Mouse (Mus musculus): ENCODE measurements around the gene Bcr. TPM values are rescaled to one million over a fixed set of nuclear protein-coding genes. Genes with fewer than 3 reads are reported as not detected.

Gene Bcr
- total and polyA plus RNA-seq, 3 experiments, result 7.3 to 10.0 (median 9.9) TPM

DNA sequence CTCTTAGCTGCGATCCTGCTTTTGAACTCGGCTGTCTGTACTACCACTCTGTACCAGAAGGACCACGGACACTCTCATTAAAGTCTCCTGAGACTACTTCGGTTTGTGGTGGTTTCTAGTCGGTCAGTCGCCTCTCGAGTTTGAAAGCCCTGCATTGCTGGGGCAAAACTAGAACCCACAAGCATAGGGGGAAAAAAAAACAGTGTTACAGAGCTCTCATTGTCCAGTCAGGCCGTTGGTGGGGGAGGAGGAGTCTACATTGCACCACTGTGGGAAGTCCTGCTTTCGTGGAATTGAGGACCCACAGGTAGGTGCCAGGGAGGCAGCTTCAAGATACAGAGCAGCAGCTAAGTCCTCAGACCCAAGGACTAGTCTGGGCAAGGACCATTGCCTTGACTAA lies 124.4 kb downstream of the Bcr start:
- Histone ChIP-seq H3K4me1 (ENCODE audit: control insufficient read depth, insufficient read depth, low read length) (no peaks in the 10 kb centered on the region; the same call in 1 of the 2 replicates), H3K79me2 (replicated peaks; ENCODE audit: control insufficient read depth, insufficient read depth, low read length) (no peaks in the 10 kb centered on the region), H3K27ac (no peak overlapping the region), H3K9ac (ENCODE audit: low read depth, low read length) (no peak overlapping the region), H3K27me3 (ENCODE audit: control insufficient read depth, insufficient read depth, low read length) (no peaks in the 10 kb centered on the region), H3K36me3 (ENCODE audit: control insufficient read depth, insufficient read depth, low read length) (no peaks in the 10 kb centered on the region), H3K4me3 (no peak overlapping the region)
- WGBS, result 91% methylated on average over 9 of the region's 9 CpGs
- TF ChIP-seq CTCF (IDR thresholded peaks at IDR 0.05) (no peak), EP300 (IDR thresholded peaks at IDR 0.05; ENCODE audit: insufficient read depth, low read depth, low read length) (no peak), POLR2A (IDR thresholded peaks at IDR 0.05; ENCODE audit: insufficient read depth, low read depth, low read length) (no peak)
- DNase-seq, result no peak
- intact Hi-C loops (cut with DNase I), result no loop called here

- Histone ChIP-seq H3K27me3 (ENCODE audit: control insufficient read depth, insufficient read depth, low read length) (no peaks in the 10 kb centered on the region), H3K4me3 (no peak overlapping the region), H3K79me2 (replicated peaks; ENCODE audit: control insufficient read depth, insufficient read depth, low read length) (no peaks in the 10 kb centered on the region), H3K9ac (ENCODE audit: low read depth, low read length) (no peak overlapping the region), H3K36me3 (ENCODE audit: control insufficient read depth, insufficient read depth, low read length) (no peaks in the 10 kb centered on the region), H3K4me1 (ENCODE audit: control insufficient read depth, insufficient read depth, low read length) (no peaks in the 10 kb centered on the region; the same call in 1 of the 2 replicates), H3K27ac (no peak overlapping the region)
- TF ChIP-seq POLR2A (IDR thresholded peaks at IDR 0.05; ENCODE audit: insufficient read depth, low read depth, low read length) (no peak), EP300 (IDR thresholded peaks at IDR 0.05; ENCODE audit: insufficient read depth, low read depth, low read length) (no peak), CTCF (IDR thresholded peaks at IDR 0.05) (no peak)
- 42% methylated on average over 6 of the region's 6 CpGs for WGBS
- intact Hi-C loops (cut with DNase I), result no loop called here
- DNase-seq, result no peak
These were observed 126.2 kb downstream of the Bcr start for GRCm38 (mm10) chr10:75186551-75186950.

DNA sequence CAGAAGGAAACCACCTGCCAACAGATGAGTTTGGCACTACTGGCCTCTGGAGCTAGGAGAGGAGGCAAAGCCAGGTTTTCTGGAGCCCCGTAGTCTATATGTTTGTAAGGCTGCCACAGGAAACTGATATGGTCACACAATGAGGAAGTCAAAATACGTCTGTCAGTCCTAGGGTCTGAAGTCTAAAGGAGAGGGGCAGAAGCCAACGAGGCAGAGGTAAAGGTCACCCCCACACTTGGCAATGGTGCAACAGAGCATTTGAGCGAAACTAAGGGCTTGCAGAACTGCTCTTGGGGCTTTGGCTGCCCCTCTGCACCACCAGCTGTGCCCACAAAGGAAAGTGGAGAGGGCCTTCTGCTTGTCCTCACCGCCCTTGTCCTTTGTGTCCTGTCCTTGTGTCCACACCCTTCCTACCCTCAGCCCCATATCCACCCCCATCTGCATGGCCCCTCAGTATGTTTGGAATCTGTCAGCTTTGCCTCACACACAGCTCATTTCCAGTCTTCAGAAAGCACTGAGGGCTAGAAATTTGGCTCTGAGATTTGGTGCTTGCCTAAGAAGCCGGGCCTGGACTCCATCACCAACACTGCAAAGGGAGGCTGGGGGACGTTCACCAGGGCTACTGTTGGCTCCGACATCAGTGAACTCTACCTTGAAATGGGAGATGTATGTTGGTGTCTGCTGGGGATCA lies 127.1 kb downstream of the Bcr start:
- no peak for TF ChIP-seq CTCF (IDR thresholded peaks at IDR 0.05)
- TF ChIP-seq EP300 (IDR thresholded peaks at IDR 0.05; ENCODE audit: insufficient read depth, low read depth, low read length), result no peak
- no peak for TF ChIP-seq POLR2A (IDR thresholded peaks at IDR 0.05; ENCODE audit: insufficient read depth, low read depth, low read length)
- H3K79me2 ChIP-seq (replicated peaks; ENCODE audit: control insufficient read depth, insufficient read depth, low read length), result no peaks in the 10 kb centered on the region
- 51% methylated on average over 8 of the region's 8 CpGs for WGBS

DNA sequence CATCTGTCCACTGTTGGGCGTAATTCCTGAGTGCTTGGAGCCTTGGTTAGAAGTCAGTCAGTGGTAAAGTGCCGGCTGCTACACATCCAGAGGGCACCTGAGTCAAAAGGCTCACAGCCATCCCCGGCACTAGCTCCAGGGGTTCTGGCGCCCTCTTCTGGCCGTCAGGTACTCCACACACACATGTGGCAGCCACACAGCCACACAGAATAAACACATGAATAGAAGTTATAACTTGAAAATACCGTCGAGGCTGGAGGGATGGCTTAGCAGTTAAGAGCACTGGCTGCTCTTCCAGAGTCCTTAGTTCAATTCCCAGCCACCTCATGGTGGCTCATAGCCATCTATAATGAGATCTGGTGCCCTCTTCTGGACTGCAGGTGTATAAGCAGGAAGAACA lies 131.3 kb downstream of the Bcr start:
- no peaks in the 10 kb centered on the region for H3K36me3 ChIP-seq (ENCODE audit: control insufficient read depth, insufficient read depth, low read length)
- intact Hi-C loops (cut with DNase I), result no loop called here
- H3K79me2 ChIP-seq (replicated peaks; ENCODE audit: control insufficient read depth, insufficient read depth, low read length), result no peaks in the 10 kb centered on the region
- H3K4me3 ChIP-seq, result no peak overlapping the region
- DNase-seq, result no peak
- H3K9ac ChIP-seq (ENCODE audit: low read depth, low read length), result no peak overlapping the region
- H3K4me1 ChIP-seq (ENCODE audit: control insufficient read depth, insufficient read depth, low read length), result no peaks in the 10 kb centered on the region; the same call in 1 of the 2 replicates
- H3K27ac ChIP-seq, result no peak overlapping the region
- 52% methylated on average over 7 of the region's 7 CpGs for WGBS
- H3K27me3 ChIP-seq (ENCODE audit: control insufficient read depth, insufficient read depth, low read length), result no peaks in the 10 kb centered on the region
- TF ChIP-seq CTCF (IDR thresholded peaks at IDR 0.05), result peak; percentile 38
- TF ChIP-seq POLR2A (IDR thresholded peaks at IDR 0.05; ENCODE audit: insufficient read depth, low read depth, low read length), result no peak

More for the DNA sequence above, 127.1 kb downstream of the Bcr start:
- no peaks in the 10 kb centered on the region; the same call in 1 of the 2 replicates for H3K4me1 ChIP-seq (ENCODE audit: control insufficient read depth, insufficient read depth, low read length)
- DNase-seq, result no peak
- intact Hi-C loops (cut with DNase I), result no loop called here
- H3K27me3 ChIP-seq (ENCODE audit: control insufficient read depth, insufficient read depth, low read length), result no peaks in the 10 kb centered on the region
- no peaks in the 10 kb centered on the region for H3K36me3 ChIP-seq (ENCODE audit: control insufficient read depth, insufficient read depth, low read length)
- no peak overlapping the region for H3K27ac ChIP-seq
- no peak overlapping the region for H3K4me3 ChIP-seq
- no peak overlapping the region for H3K9ac ChIP-seq (ENCODE audit: low read depth, low read length)

- no peak overlapping the region for H3K9ac ChIP-seq (ENCODE audit: low read depth, low read length)
- no peaks in the 10 kb centered on the region for H3K36me3 ChIP-seq (ENCODE audit: control insufficient read depth, insufficient read depth, low read length)
- H3K4me3 ChIP-seq, result no peak overlapping the region
- no peak for DNase-seq
- H3K27me3 ChIP-seq (ENCODE audit: control insufficient read depth, insufficient read depth, low read length), result no peaks in the 10 kb centered on the region
- intact Hi-C loops (cut with DNase I), result no loop called here
- H3K27ac ChIP-seq, result no peak overlapping the region
- WGBS, result 70% methylated on average over 1 of the region's 1 CpGs
- TF ChIP-seq CTCF (IDR thresholded peaks at IDR 0.05), result no peak
- TF ChIP-seq POLR2A (IDR thresholded peaks at IDR 0.05; ENCODE audit: insufficient read depth, low read depth, low read length), result no peak
- no peak for TF ChIP-seq EP300 (IDR thresholded peaks at IDR 0.05; ENCODE audit: insufficient read depth, low read depth, low read length)
- no peaks in the 10 kb centered on the region for H3K4me1 ChIP-seq (ENCODE audit: control insufficient read depth, insufficient read depth, low read length)
- H3K79me2 ChIP-seq (replicated peaks; ENCODE audit: control insufficient read depth, insufficient read depth, low read length), result no peaks in the 10 kb centered on the region
These were observed 137.4 kb downstream of the Bcr start for GRCm38 (mm10) chr10:75197817-75198216.

DNA sequence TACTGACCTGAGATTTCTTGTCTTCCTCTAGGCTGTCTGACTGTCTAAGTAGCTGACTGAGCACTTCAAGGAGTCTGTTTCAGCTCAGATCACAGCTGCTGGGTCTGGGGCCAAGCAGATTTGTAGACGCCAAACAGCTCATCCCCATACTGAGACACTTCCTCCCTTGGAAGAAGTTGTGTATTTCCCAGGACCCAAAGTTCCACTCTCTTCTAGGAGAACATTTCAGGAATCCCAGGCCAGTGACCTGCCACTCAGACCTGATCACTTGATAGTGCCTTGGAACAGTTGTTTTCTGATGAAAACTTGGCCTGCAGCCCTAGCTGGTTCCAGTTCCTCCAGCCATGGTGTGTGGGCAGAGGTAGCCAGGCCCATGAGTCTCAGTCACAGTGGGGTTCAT lies 140.3 kb downstream of the Bcr start:
- TF ChIP-seq EP300 (IDR thresholded peaks at IDR 0.05; ENCODE audit: insufficient read depth, low read depth, low read length), result no peak
- no peak for TF ChIP-seq POLR2A (IDR thresholded peaks at IDR 0.05; ENCODE audit: insufficient read depth, low read depth, low read length)
- TF ChIP-seq CTCF (IDR thresholded peaks at IDR 0.05), result no peak
- no peak for DNase-seq
- Histone ChIP-seq H3K36me3 (ENCODE audit: control insufficient read depth, insufficient read depth, low read length) (no peaks in the 10 kb centered on the region), H3K27me3 (ENCODE audit: control insufficient read depth, insufficient read depth, low read length) (no peaks in the 10 kb centered on the region), H3K4me3 (no peak overlapping the region), H3K4me1 (ENCODE audit: control insufficient read depth, insufficient read depth, low read length) (no peaks in the 10 kb centered on the region), H3K79me2 (replicated peaks; ENCODE audit: control insufficient read depth, insufficient read depth, low read length) (no peaks in the 10 kb centered on the region), H3K9ac (ENCODE audit: low read depth, low read length) (no peak overlapping the region), H3K27ac (no peak overlapping the region)
- intact Hi-C loops (cut with DNase I), result no loop called here
- WGBS, result 58% methylated on average over 1 of the region's 1 CpGs
